Mouse (Mus musculus) testis, adult 2 months (tissue): ENCODE measurements around the gene Apol10b. TPM values are rescaled to one million over a fixed set of nuclear protein-coding genes. Genes with fewer than 3 reads are reported as not detected.
"Not testable (repeated sequence)": the region's sequence is repeated elsewhere in the genome, so short reads cannot be mapped to it uniquely, and the experiment has no call there.

Experiments
- H3K27ac ChIP-seq: fragments of 200-500 bp; 2 replicates; pipeline ENCODE4 v1.5.1; 2012; ENCODE audit warnings: low read depth, low read length; ENCODE audit not compliant: control insufficient read depth, insufficient read depth
- H3K27me3 ChIP-seq: fragments of 200-500 bp; 2 replicates; pipeline ENCODE4 v1.6.1; 2012; ENCODE audit warnings: mild to moderate bottlenecking, low read length, moderate library complexity; ENCODE audit not compliant: control insufficient read depth, insufficient read depth
- H3K36me3 ChIP-seq: fragments of 200-500 bp; 2 replicates; pipeline ENCODE4 v1.6.1; 2012; ENCODE audit warnings: mild to moderate bottlenecking, low read length; ENCODE audit not compliant: control insufficient read depth, insufficient read depth
- H3K4me1 ChIP-seq: fragments of 200-500 bp; 2 replicates; pipeline ENCODE4 v1.6.1; 2012; ENCODE audit warnings: low read length; ENCODE audit not compliant: control insufficient read depth, insufficient read depth
- H3K4me3 ChIP-seq: fragments of 200-500 bp; 2 replicates; pipeline ENCODE4 v1.5.1; 2012; ENCODE audit warnings: low read depth, mild to moderate bottlenecking, low read length, moderate library complexity, mixed read lengths; ENCODE audit not compliant: control insufficient read depth
- CTCF ChIP-seq: fragments of 200-500 bp; IDR thresholded peaks from 2 replicates; pipeline ENCODE4 v1.5.1; 2012; ENCODE audit warnings: low read depth, mild to moderate bottlenecking, inconsistent platforms, low read length, moderate library complexity; ENCODE audit not compliant: control insufficient read depth, insufficient read depth, insufficient replicate concordance
- POLR2A ChIP-seq: fragments of 200-500 bp; IDR thresholded peaks from 2 replicates; pipeline ENCODE4 v1.6.1; 2012; ENCODE audit warnings: low read depth, mild to moderate bottlenecking, inconsistent platforms, low read length, moderate library complexity; ENCODE audit not compliant: control insufficient read depth
- polyA plus RNA-seq: library from polyadenylated mRNA; depleted of rRNA; stranded (reverse); fragments of >200 nt; gene quantifications from 2 replicates; pipeline ENCODE4 v1.2.3, GENCODE M21; 2012; rRNA removed

The Apol10b gene
- 0.05 and 0.10 TPM in 2 replicates for polyA plus RNA-seq

DNA sequence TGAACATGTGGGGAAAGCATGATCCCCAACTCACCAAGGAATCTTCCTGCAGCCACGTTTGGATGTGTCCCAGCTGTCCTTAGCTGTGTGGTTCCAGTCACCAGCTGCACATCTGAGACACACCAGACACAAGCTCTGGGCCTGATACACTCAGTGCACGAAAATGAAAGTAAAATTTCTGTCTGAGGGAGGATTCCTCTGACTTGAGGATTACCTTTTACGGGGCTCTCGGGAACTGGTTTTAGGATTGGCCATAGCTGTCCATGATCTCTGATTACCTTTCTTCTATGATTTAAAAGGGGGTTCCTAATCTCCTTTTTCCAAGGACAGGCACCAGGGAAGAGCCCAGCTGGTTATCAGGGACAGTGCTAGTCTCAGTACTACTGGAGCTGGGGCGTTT, at the start of gene Apol10b:
Gene Apol10b, minus strand, starts transcription at position 165 of the 400 bp plus-strand sequence.
- Histone ChIP-seq H3K27ac (no peak within 1 kb of the TSS), H3K36me3 (no peaks in the 10 kb centered on the region), H3K4me3 (no peak within 1 kb of the TSS), H3K27me3 (no peaks in the 10 kb centered on the region), H3K4me1 (peaks cover 2% of the 10 kb centered on the region; the same call in 1 of the 2 replicates)
- no peak for TF ChIP-seq POLR2A
- TF ChIP-seq CTCF: no peak

- not testable (repeated sequence) for H3K36me3 ChIP-seq, H3K27ac ChIP-seq, H3K27me3 ChIP-seq, H3K4me3 ChIP-seq, H3K4me1 ChIP-seq
Measured at GRCm38 (mm10) chr15:77643176-77643575, 47.3 kb upstream of the Apol10b start, which contains the start of gene Apol11b. Apol11b (minus strand) TSS chr15:77643286.

DNA sequence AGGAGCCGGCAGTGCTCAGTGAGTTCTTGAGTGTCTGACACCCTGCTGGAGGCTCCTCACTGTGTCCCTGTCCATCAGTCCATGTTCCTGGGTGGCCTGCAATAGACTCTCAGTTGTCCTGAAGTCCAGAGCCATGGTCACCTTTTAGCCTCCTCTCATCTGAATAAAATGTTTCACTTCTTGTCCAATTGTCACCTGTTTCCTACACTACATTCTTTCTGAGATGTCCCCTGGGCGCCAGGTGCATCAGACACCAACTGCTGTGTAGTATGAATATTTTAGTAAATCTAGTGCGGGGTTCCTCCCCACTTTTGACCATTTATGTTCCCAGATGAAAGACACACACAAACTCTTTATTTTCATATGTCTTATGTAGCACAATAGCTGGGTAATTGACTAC, 33.9 kb upstream of the Apol10b start:
- not testable (repeated sequence) for H3K4me1 ChIP-seq, H3K36me3 ChIP-seq, H3K27me3 ChIP-seq, H3K27ac ChIP-seq, H3K4me3 ChIP-seq

DNA sequence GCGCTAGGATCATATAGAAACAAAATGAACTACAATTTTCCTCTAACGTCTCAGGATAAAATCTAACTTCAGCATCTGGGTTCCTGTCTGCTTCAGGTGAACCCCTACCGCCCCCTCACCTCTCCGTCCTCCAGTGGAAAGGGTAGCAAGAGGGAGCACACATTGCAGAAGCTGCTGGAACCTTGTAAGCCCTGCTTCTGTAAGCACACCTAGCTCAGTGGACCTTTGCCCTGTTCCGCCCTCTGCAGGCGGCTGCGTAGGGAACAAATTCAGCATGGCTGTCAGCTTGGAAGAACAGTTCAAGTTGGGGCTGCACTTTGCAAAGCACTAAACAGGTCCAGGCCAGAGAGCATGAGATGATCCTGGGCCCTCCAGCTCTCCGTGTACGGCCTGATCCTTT, 32.7 kb upstream of the Apol10b start:
- H3K27ac ChIP-seq, H3K4me3 ChIP-seq, H3K36me3 ChIP-seq, H3K27me3 ChIP-seq, H3K4me1 ChIP-seq: not testable (repeated sequence)

GRCm38 (mm10) chr15:77626471-77626870, 30.5 kb upstream of the Apol10b start:
- H3K27me3 ChIP-seq, H3K27ac ChIP-seq, H3K4me3 ChIP-seq, H3K36me3 ChIP-seq, H3K4me1 ChIP-seq: not testable (repeated sequence)

GRCm38 (mm10) chr15:77624710-77625109, 28.8 kb upstream of the Apol10b start:
- no peaks in the 10 kb centered on the region for H3K27me3 ChIP-seq
- H3K4me3 ChIP-seq: no peak overlapping the region
- no peak overlapping the region for H3K27ac ChIP-seq
- TF ChIP-seq CTCF (no peak), POLR2A (no peak)
- no peaks in the 10 kb centered on the region for H3K36me3 ChIP-seq
- no peaks in the 10 kb centered on the region for H3K4me1 ChIP-seq

DNA sequence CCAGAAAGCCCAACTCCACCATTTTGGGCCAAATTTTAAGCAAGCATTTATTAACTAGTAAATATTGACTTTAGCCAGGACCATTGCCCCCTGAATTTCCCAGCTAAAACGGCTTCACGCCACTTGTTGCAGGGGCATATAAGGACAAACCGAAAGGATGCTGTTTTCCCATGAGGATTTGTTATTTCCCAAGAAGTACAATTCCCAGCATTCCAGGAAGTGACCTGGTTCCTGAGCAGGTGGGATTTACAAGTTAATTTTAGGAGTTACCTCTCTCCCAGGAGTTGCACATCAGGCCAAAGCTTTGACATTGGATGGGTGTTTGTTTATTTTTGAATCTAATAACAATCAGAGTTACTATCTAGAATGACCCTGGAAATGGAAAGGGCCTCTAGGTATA, 10.1 kb upstream of the Apol10b start:
- no peak overlapping the region for H3K4me3 ChIP-seq
- H3K4me1 ChIP-seq: no peaks in the 10 kb centered on the region
- no peaks in the 10 kb centered on the region for H3K36me3 ChIP-seq
- H3K27me3 ChIP-seq: no peaks in the 10 kb centered on the region
- TF ChIP-seq CTCF (no peak), POLR2A (no peak)
- H3K27ac ChIP-seq: no peak overlapping the region

DNA sequence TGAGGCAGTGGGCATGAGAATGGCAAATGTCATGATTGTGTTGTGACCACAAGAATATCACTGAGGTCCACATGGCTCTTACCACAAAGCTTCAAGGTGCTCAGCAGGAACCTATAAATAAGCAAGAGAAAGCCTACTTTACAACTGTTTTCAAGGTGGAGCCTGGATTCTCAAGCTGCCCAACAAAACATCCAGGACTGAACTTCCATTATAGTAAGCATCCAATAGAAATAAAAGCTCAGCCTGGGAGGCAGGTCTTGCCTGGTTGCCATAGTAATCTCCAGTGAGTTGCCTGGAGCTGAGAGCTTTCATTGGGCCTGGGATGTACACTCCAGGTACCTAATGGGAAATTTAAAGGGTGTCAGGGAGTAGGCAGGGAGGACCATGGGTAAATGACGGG, 3.0 kb upstream of the Apol10b start, which contains the start of gene Gm36245:
Gene Gm36245, plus strand, starts transcription at position 301 of the 400 bp plus-strand sequence.
- Histone ChIP-seq H3K27me3 (no peaks in the 10 kb centered on the region), H3K27ac (no peak within 1 kb of the TSS), H3K36me3 (no peaks in the 10 kb centered on the region), H3K4me1 (peaks cover 2% of the 10 kb centered on the region; the same call in 1 of the 2 replicates), H3K4me3 (no peak within 1 kb of the TSS)
- TF ChIP-seq POLR2A (no peak), CTCF (no peak)

DNA sequence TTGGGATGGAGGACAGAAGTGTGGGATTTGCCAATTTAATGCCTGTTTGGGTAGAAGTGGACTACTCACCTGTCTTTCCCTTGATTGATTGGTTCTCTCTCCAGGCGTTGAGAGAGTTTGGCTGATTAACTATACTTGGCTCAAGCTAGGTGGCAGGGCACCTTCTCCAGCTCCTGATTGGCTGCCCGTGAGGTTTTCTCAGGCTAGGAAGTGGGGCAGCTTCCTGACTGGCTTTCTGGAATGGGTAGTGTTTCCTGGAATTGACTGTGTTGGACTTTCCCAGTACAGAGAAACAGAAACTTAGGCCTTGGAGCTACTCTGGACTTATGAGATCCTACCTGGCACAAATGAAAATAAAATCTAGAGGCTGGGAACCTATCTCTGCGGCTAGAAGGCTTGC, 2.5 kb upstream of the Apol10b start:
- H3K36me3 ChIP-seq: no peaks in the 10 kb centered on the region
- no peak overlapping the region for H3K4me3 ChIP-seq
- TF ChIP-seq POLR2A (no peak), CTCF (no peak)
- H3K27ac ChIP-seq: no peak overlapping the region
- peaks cover 2% of the 10 kb centered on the region; the same call in 1 of the 2 replicates for H3K4me1 ChIP-seq
- no peaks in the 10 kb centered on the region for H3K27me3 ChIP-seq
